Mouse (Mus musculus) ES-Bruce4 (cell line): ENCODE measurements around the gene Il18.

ENCODE experiments used
- CTCF ChIP-seq: IDR thresholded peaks from one replicate; pipeline ENCODE4 v1.8.1; 2011; ENCODE audit warnings: low read depth, low read length
- EP300 ChIP-seq: IDR thresholded peaks from 2 replicates; pipeline ENCODE4 v1.6.1; 2011; ENCODE audit warnings: low read depth, low read length; ENCODE audit not compliant: insufficient read depth
- POLR2A ChIP-seq: IDR thresholded peaks from one replicate; pipeline ENCODE4 v1.8.1; 2011; ENCODE audit warnings: low read length; ENCODE audit not compliant: insufficient read depth

DNA sequence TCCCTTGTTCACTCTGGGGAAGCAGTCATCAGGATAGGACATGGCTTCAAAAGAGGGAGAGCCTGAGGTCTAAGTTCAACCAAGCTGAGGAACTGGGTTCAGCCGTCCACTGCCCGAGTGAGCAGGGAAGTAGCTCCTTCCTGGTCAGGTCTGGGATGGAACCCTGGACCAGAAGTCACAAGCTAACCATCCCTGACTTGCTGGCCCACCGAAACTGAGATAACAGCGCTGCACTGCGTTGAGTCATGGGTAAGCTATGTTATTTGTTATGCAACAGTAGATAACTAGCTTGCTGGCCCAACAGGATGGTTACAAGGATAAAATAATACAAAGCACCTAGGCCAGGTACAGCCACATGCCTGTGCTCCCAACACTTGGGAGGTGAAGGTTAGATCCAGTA lies 39.2 kb upstream of the Il18 start:
- no peak for TF ChIP-seq POLR2A
- TF ChIP-seq EP300 = no peak
- TF ChIP-seq CTCF = no peak
